Mouse (Mus musculus) testis, adult 2 months (tissue): ENCODE data around the gene Ret.

Experiments
- CTCF ChIP-seq: fragments of 200-500 bp; IDR thresholded peaks from 2 replicates; pipeline ENCODE4 v1.5.1; 2012; ENCODE audit warnings: low read depth, mild to moderate bottlenecking, inconsistent platforms, low read length, moderate library complexity; ENCODE audit not compliant: control insufficient read depth, insufficient read depth, insufficient replicate concordance
- POLR2A ChIP-seq: fragments of 200-500 bp; IDR thresholded peaks from 2 replicates; pipeline ENCODE4 v1.6.1; 2012; ENCODE audit warnings: low read depth, mild to moderate bottlenecking, inconsistent platforms, low read length, moderate library complexity; ENCODE audit not compliant: control insufficient read depth

DNA sequence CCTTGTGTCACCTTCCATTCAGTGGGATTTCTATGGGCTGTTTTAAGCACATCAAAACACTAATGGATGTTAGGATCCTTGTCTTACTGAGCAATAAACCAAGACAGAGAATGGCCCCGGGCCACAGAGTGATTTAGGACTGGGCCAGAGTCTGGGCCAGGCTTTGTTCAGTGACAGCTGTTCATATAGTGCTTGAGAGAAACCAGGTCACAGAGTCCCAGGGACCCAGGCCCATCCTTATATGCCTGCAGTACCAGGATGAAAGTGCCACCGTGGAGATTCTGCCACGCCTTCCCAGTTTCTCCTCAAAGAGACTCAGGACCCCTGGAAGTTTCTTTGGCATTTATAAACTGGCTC, 10.3 kb downstream of the Ret start:
- TF ChIP-seq CTCF (no peak), POLR2A (no peak)
